Mouse (Mus musculus) stomach, embryonic 16.5 days (tissue): ENCODE results near the gene Selenoo. TPM values are rescaled to one million over a fixed set of nuclear protein-coding genes. Genes with fewer than 3 reads are reported as not detected.

Experiments used
- ATAC-seq: fragments of 200-750 bp; cut with Nextera tagmentation; 2 replicates; pipeline ENCODE4 v1.8.0; 2017; ENCODE audit warnings: moderate number of reproducible peaks, moderate TSS enrichment; ENCODE audit not compliant: insufficient read depth, low FRiP score
- H3K27ac ChIP-seq: fragments of 300-500 bp; sonication (generic); 2 replicates; pipeline ENCODE4 v1.5.1; 2014; ENCODE audit warnings: low read length
- H3K27me3 ChIP-seq: fragments of 300-500 bp; sonication (generic); 2 replicates; pipeline ENCODE4 v1.6.1; 2014; ENCODE audit warnings: low read length, control low read depth, mixed read lengths; ENCODE audit not compliant: control insufficient read depth, insufficient read depth
- H3K36me3 ChIP-seq: fragments of 300-500 bp; sonication (generic); 2 replicates; pipeline ENCODE4 v1.6.1; 2014; ENCODE audit warnings: low read length; ENCODE audit not compliant: control insufficient read depth, insufficient read depth
- H3K4me1 ChIP-seq: fragments of 300-500 bp; sonication (generic); 2 replicates; pipeline ENCODE4 v1.6.1; 2014; ENCODE audit warnings: low read length, control low read depth, mixed read lengths; ENCODE audit not compliant: control insufficient read depth, insufficient read depth
- H3K4me2 ChIP-seq: fragments of 300-500 bp; sonication (generic); 2 replicates; pipeline ENCODE4 v1.6.1; 2014; ENCODE audit warnings: low read depth, low read length, mixed read lengths
- H3K4me3 ChIP-seq: fragments of 300-500 bp; sonication (generic); replicated peaks from 2 replicates; pipeline ENCODE4 v1.5.1; 2014; ENCODE audit warnings: mild to moderate bottlenecking, low read length
- H3K9ac ChIP-seq: fragments of 300-500 bp; sonication (generic); 2 replicates; pipeline ENCODE4 v1.6.1; 2014; ENCODE audit warnings: low read length
- H3K9me3 ChIP-seq: fragments of 300-500 bp; sonication (generic); replicated peaks from 2 replicates; pipeline ENCODE4 v1.6.1; 2016; ENCODE audit warnings: low read length, control low read depth; ENCODE audit not compliant: control insufficient read depth
- WGBS: fragments of 180-500 bp; shearing (Covaris S2); extraction: QIAGEN DNeasy Blood & Tissue Kit; methylation state at CpG from one replicate; pipeline ENCODE4 v1.1.7; 2014; 5-methylcytosine and 5-hydroxymethylcytosine counted together
- polyA plus RNA-seq: library from polyadenylated mRNA; unstranded; fragments of >200 nt; fragmentation: Nextera tagmentation; extraction: Ambion mirVana; gene quantifications from 2 replicates; pipeline ENCODE4 v1.2.1, GENCODE M21; 2015

The Selenoo gene
- polyA plus RNA-seq, 1 experiment from 2014 or later, result 13.4 TPM

GRCm38 (mm10) chr15:89147895-89148294, 59.0 kb downstream of the Selenoo start:
- Histone ChIP-seq H3K27me3 (peaks cover 26% of the 10 kb centered on the region), H3K9me3 (no peaks in the 10 kb centered on the region), H3K27ac (no peak overlapping the region), H3K4me3 (no peak overlapping the region), H3K4me1 (peaks cover 17% of the 10 kb centered on the region), H3K9ac (no peak overlapping the region), H3K4me2 (no peak overlapping the region), H3K36me3 (no peaks in the 10 kb centered on the region)
- WGBS, result 62% methylated on average over 4 of the region's 4 CpGs
- no peak for ATAC-seq

DNA sequence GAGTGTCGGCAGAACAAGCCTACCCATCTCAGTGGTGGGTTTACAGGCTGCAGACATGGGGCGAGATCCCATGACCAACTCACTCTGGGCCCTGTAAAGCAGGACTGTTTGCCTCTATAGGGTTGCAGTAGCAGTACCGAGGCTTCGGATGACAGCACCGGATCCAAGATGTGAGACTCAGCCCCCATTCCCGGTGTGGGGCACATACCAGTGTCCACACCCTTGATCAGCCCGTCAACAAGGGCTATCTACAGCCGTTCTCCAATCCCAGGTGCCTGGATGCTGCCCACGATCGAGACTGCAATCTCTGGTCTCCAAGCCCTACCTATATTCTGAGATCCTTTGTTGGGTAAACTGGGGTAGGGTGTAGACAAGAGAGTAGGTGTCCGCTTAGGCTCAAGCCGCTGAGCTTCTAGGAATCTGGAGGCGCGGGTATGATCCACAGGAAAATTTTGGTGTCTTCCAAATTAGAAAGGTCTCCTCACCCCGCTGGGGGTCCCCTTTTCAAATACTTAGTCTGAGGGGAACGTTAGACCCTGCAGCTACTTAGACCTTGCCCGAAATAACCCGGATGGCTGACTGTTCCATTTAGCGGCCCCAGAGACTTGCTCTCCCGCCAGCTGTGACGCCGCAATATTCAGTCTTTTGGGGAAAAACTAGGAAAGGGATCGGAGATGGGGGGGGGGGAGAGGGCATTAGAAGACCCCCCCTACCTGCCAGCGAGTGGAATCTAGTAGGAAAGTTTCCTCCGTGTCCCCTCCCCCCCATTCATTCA, 59.8 kb downstream of the Selenoo start:
- H3K9ac ChIP-seq, result peak overlapping the region; percentile 77
- H3K36me3 ChIP-seq, result no peaks in the 10 kb centered on the region
- H3K27ac ChIP-seq, result no peak overlapping the region
- H3K9me3 ChIP-seq, result no peaks in the 10 kb centered on the region
- H3K4me1 ChIP-seq, result peaks cover 17% of the 10 kb centered on the region
- no peak for ATAC-seq
- H3K4me3 ChIP-seq, result peak overlapping the region; percentile 67
- WGBS, result 10% methylated on average over 25 of the region's 25 CpGs
- peak overlapping the region; percentile 93 for H3K4me2 ChIP-seq
- H3K27me3 ChIP-seq, result peaks cover 26% of the 10 kb centered on the region

GRCm38 (mm10) chr15:89149271-89150040, 60.6 kb downstream of the Selenoo start, which contains the start of gene Mapk11:
Gene Mapk11, minus strand, starts transcription at chr15:89149628.
- peak within 1 kb of the TSS; percentile 77 for H3K9ac ChIP-seq
- peak within 1 kb of the TSS; percentile 67 for H3K4me3 ChIP-seq
- peaks cover 26% of the 10 kb centered on the region for H3K27me3 ChIP-seq
- peak within 1 kb of the TSS; percentile 93 for H3K4me2 ChIP-seq
- H3K27ac ChIP-seq, result peak within 1 kb of the TSS; percentile 34; the same call in 1 of the 2 replicates
- peak; percentile 65 for ATAC-seq
- peaks cover 17% of the 10 kb centered on the region for H3K4me1 ChIP-seq
- H3K36me3 ChIP-seq, result no peaks in the 10 kb centered on the region
- under 1% methylated on average over 44 of the region's 61 CpGs for WGBS
- H3K9me3 ChIP-seq, result no peaks in the 10 kb centered on the region

Other genes starting within 250 kb of the Selenoo start
- gene Pim3, start 226.9 kb upstream of the Selenoo start, polyA plus RNA-seq, result 58.3 and 59.0 TPM in 2 replicates
- not detected in 2 replicates for gene Ttll8, start 134.7 kb upstream of the Selenoo start, polyA plus RNA-seq
- gene Mlc1, start 110.1 kb upstream of the Selenoo start, polyA plus RNA-seq, result not detected in 2 replicates
- gene Mov10l1, start 106.2 kb upstream of the Selenoo start, polyA plus RNA-seq, result not detected in 2 replicates
- 0.40 and 1.2 TPM in 2 replicates for gene Panx2, start 29.4 kb upstream of the Selenoo start, polyA plus RNA-seq
- gene Trabd, start 14.0 kb upstream of the Selenoo start, polyA plus RNA-seq, result 59.9 and 70.2 TPM in 2 replicates
- 13.2 and 13.5 TPM in 2 replicates for gene Tubgcp6, start 34.0 kb downstream of the Selenoo start, polyA plus RNA-seq
- gene Hdac10, start 39.6 kb downstream of the Selenoo start, polyA plus RNA-seq, result 23.7 and 26.0 TPM in 2 replicates
- gene Mapk12, start 51.6 kb downstream of the Selenoo start, polyA plus RNA-seq, result 3.6 and 6.0 TPM in 2 replicates
- gene Mapk11, start 60.5 kb downstream of the Selenoo start, polyA plus RNA-seq, result 5.1 and 6.0 TPM in 2 replicates
- gene Plxnb2, start 91.7 kb downstream of the Selenoo start, polyA plus RNA-seq, result 153 and 178 TPM in 2 replicates
- gene Dennd6b, start 107.4 kb downstream of the Selenoo start, polyA plus RNA-seq, result 13.4 and 15.0 TPM in 2 replicates
- gene Ppp6r2, start 122.5 kb downstream of the Selenoo start, polyA plus RNA-seq, result 20.2 and 24.4 TPM in 2 replicates
- gene Sbf1, start 226.2 kb downstream of the Selenoo start, polyA plus RNA-seq, result 47.6 and 49.5 TPM in 2 replicates
- 0.71 and 0.99 TPM in 2 replicates for gene Adm2, start 233.6 kb downstream of the Selenoo start, polyA plus RNA-seq
- gene Miox, start 245.3 kb downstream of the Selenoo start, polyA plus RNA-seq, result 0.54 and 0.66 TPM in 2 replicates